In the genomic region with DNA sequence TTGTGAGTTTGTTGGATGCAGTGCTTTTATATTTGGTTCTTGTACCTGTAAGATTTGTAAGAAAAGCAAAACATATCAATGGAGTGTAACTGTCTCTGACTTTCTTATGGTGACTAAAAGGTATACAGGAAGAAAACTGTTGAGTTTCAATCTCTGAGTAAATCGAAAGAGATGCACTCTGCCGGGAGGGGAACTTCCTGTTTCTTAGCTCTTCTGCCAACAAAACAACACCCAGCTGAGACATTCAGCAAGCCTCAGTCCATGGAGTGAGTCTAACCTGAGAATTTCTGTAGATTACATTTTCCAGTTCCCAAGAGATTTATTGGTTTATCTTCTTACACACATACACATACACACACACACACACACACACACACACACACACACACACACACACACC, we compare ENCODE assay signal across 13 mouse cellular contexts. TPM values are rescaled to one million over a fixed set of nuclear protein-coding genes. Genes with fewer than 3 reads are reported as not detected.
DNase-seq lines count a peak whose midpoint lies in the region; ATAC-seq and TF ChIP-seq lines count a peak whose summit lies in the region.
"Not testable (repeated sequence)": the region's sequence is repeated elsewhere in the genome, so short reads cannot be mapped to it uniquely, and the experiment has no call there.
"Had no signal": no experiment of that assay in that cellular context is flagged by ENCODE, and none has a peak within 500 bp of the region (broad histone marks: within the 10 kb centered on the region; RNA-seq: fewer than 3 reads in every experiment).

Gene Ifi209, plus strand, starts transcription at position 296 of the 400 bp plus-strand sequence.

- H3K4me1 ChIP-seq in bone marrow, adult 2 months (ENCODE audit: control insufficient read depth, insufficient read depth, low read length) = not testable (repeated sequence)

- peak within 1 kb of the TSS; percentile 22 for H3K4me3 ChIP-seq in bone marrow, adult 2 months (replicated peaks; ENCODE audit: control insufficient read depth, low read depth, low read length)

- TF ChIP-seq POLR2A in bone marrow, adult 2 months (IDR thresholded peaks at IDR 0.05; ENCODE audit: borderline replicate concordance, control insufficient read depth, low read depth, low read length) = not testable (repeated sequence)

- not testable (repeated sequence) for H3K36me3 ChIP-seq in splenic B cell, adult 2 months (ENCODE audit: control insufficient read depth, insufficient read depth, low read length, poor library complexity, severe bottlenecking)

- H3K27me3 ChIP-seq in splenic B cell, adult 2 months (ENCODE audit: control insufficient read depth, insufficient read depth, low read length, poor library complexity, severe bottlenecking) = not testable (repeated sequence)

- DNase-seq in kidney, adult 9 months = peak; percentile 5
- peak; percentile 49 for DNase-seq in lung, postnatal 25 days (ENCODE audit: low spot score)
- DNase-seq in splenic B cell, adult 2 months (ENCODE audit: low read depth, low spot score) = peak; percentile 80
- DNase-seq in thymus, postnatal 36 days = peak; percentile 30 to 44

- TF ChIP-seq CTCF in bone marrow, adult 2 months (IDR thresholded peaks at IDR 0.05; ENCODE audit: control insufficient read depth, insufficient read depth, low read length) = not testable (repeated sequence)

- ATAC-seq in CD4-positive, CD25-positive, alpha-beta regulatory T cell, adult 4 months = peak; percentile 81
- ATAC-seq in erythroid progenitor cell, adult 5-6 weeks (replicated peaks; ENCODE audit: low FRiP score, poor library complexity, severe bottlenecking) = not testable (repeated sequence)
- peak; percentile 77 for ATAC-seq in monocyte, adult 5-6 weeks (replicated peaks; ENCODE audit: insufficient number of reproducible peaks, low FRiP score, low TSS enrichment, poor library complexity, severe bottlenecking)

- 3% methylated on average over 2 of the region's 2 CpGs for WGBS in bone marrow, adult 2 months

- peak within 1 kb of the TSS; percentile 21; the same call in 1 of the 2 replicates for H3K27ac ChIP-seq in bone marrow, adult 2 months (ENCODE audit: control insufficient read depth, insufficient read depth, low read depth, low read length, poor library complexity)

RNA-seq across cellular contexts. Expression of gene Ifi209, which starts in this region (rescaled TPM):
- 100 to 1,000 TPM; 194 to 235 TPM for polyA plus RNA-seq in CD4-positive, CD25-positive, alpha-beta regulatory T cell, adult 4 months (2017; shearing (Covaris generic))
- polyA plus RNA-seq in bone marrow, adult 2 months (2011; ENCODE audit: insufficient read depth, insufficient read length, low replicate concordance, missing spikeins) = 14.9 and 27.3 TPM in 2 replicates
- total RNA-seq in erythroid progenitor cell, adult 5-6 weeks (2015; ENCODE audit: low replicate concordance) = 29.6 and 30.6 TPM in 2 replicates
- total RNA-seq in erythroid progenitor cell, adult 5-6 weeks (2017; ENCODE audit: low replicate concordance) = 14.1 and 46.1 TPM in 2 replicates
- 126 to 221 TPM (median 147 TPM) in 3 replicates for total RNA-seq in monocyte, adult 5-6 weeks (2017)
- total RNA-seq: layer of hippocampus, postnatal 14 days; left cerebral cortex, postnatal 4 days had no signal
- polyA plus RNA-seq: embryonic facial prominence, embryonic 11.5 days; forebrain, embryonic 12.5 days; hindbrain, embryonic 12.5 days had no signal

Comparison
In these comparisons a context has a peak if more than half of its experiments do, and no peak if none do; other contexts are left out.
1. DNase-seq: peak in every context shown above with its lines; median percentile 80 in splenic B cell, adult 2 months; 49 in lung, postnatal 25 days; 37 in thymus, postnatal 36 days; 5 in kidney, adult 9 months.